Comparison of ENCODE assay signal across 8 mouse cellular contexts in the genomic region with DNA sequence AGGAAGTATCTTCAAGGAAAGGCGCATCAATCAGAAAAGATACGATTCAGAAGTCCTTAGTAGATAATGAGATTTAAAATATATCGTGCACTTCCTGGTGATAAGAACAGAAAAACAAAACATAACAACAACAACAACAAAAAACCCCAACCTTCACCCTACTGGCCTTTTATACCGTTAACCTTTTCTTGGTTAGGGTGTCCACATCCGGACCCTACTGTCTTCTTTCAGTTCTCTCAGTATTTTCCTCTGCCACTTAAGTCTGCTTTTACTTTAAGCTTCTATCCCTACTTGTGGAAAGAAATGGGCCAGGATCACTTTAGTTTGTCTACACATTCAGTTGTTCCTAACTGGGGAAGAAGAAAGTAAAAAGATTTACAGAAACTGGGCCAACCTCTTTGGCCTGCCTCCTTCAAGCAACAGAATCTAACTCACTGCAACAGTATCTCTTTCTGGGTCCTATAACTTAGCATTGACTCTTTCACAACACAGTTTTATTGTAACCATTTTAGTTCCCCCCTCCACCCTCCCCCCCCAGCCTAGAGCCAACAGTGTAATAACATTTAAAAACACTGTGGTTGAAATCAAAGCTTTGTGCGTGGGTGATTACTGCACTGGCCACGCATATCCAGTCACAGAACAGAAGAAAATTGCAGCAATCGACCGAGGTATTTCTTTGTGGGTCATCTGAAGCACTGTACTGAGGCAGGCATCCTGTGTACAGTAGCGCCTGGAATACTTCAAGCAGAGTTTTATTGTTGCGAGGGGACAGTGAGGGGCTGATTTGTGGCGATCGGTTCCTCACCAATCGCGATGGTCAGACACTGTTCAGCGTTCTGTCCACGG. TPM values are rescaled to one million over a fixed set of nuclear protein-coding genes. Genes with fewer than 3 reads are reported as not detected.
DNase-seq lines count a peak whose midpoint lies in the region; ATAC-seq and TF ChIP-seq lines count a peak whose summit lies in the region.

No protein-coding gene starts in this region.

- H3K36me3 ChIP-seq in C2C12 (ENCODE audit: control insufficient read depth, insufficient read depth): no peaks in the 10 kb centered on the region
- H3K36me3 ChIP-seq in liver, embryonic 11.5 days (ENCODE audit: control insufficient read depth, insufficient read depth, low read length): no peaks in the 10 kb centered on the region
- no peaks in the 10 kb centered on the region for H3K36me3 ChIP-seq in stomach, embryonic 15.5 days

- H3K4me3 ChIP-seq in C2C12 (ENCODE audit: insufficient read depth, poor library complexity, severe bottlenecking): peak overlapping the region; percentile 91
- peak overlapping the region; percentile 99 for H3K4me3 ChIP-seq in liver, embryonic 11.5 days (ENCODE audit: low read depth, low read length)
- H3K4me3 ChIP-seq in stomach, embryonic 15.5 days (replicated peaks): peak overlapping the region; percentile 89

- peaks cover 21% of the 10 kb centered on the region for H3K4me1 ChIP-seq in liver, embryonic 11.5 days (replicated peaks; ENCODE audit: control insufficient read depth, insufficient read depth, low read length)
- peaks cover 12% of the 10 kb centered on the region for H3K4me1 ChIP-seq in stomach, embryonic 15.5 days

- H3K9ac ChIP-seq in liver, embryonic 11.5 days (ENCODE audit: low read depth, low read length): peak overlapping the region; percentile 54; the same call in 1 of the 2 replicates
- H3K9ac ChIP-seq in stomach, embryonic 15.5 days: no peak overlapping the region

- no peaks in the 10 kb centered on the region for H3K27me3 ChIP-seq in C2C12 (ENCODE audit: control insufficient read depth, insufficient read depth, insufficient read length)
- H3K27me3 ChIP-seq in liver, embryonic 11.5 days (replicated peaks; ENCODE audit: control insufficient read depth, insufficient read depth, low read length): no peaks in the 10 kb centered on the region
- H3K27me3 ChIP-seq in stomach, embryonic 15.5 days (replicated peaks): no peaks in the 10 kb centered on the region

- H3K79me2 ChIP-seq in C2C12 (ENCODE audit: control insufficient read depth, insufficient read depth): peaks cover 41% of the 10 kb centered on the region

- no peak for DNase-seq in frontal cortex, postnatal 36 days (ENCODE audit: low spot score in 2 of 2)
- peak; percentile 53 for DNase-seq in fibroblast of lung, adult 2 months (ENCODE audit: low read depth)
- DNase-seq in liver, embryonic 11.5 days (ENCODE audit: low spot score): no peak
- DNase-seq in layer of hippocampus, postnatal 14 days (ENCODE audit: low spot score in 2 of 2): no peak
- no peak for DNase-seq in spleen, postnatal 4 days (ENCODE audit: low spot score in 2 of 2)

- peaks cover 37% of the 10 kb centered on the region for H3K79me3 ChIP-seq in C2C12 (ENCODE audit: low read depth)

- 15% methylated on average over 17 of the region's 17 CpGs for WGBS in liver, embryonic 11.5 days
- 24% methylated on average over 17 of the region's 17 CpGs for WGBS in stomach, embryonic 15.5 days

- no peaks in the 10 kb centered on the region for H3K9me3 ChIP-seq in liver, embryonic 11.5 days (ENCODE audit: control insufficient read depth, low read length)
- H3K9me3 ChIP-seq in stomach, embryonic 15.5 days: no peaks in the 10 kb centered on the region

- peak overlapping the region; percentile 95 for H3K27ac ChIP-seq in liver, embryonic 11.5 days (ENCODE audit: low read depth, low read length)
- peak overlapping the region; percentile 60 for H3K27ac ChIP-seq in stomach, embryonic 15.5 days

- H3K4me2 ChIP-seq in liver, embryonic 11.5 days: peak overlapping the region; percentile 87
- peak overlapping the region; percentile 65 for H3K4me2 ChIP-seq in stomach, embryonic 15.5 days

- peak overlapping the region; percentile 71 for H3ac ChIP-seq in C2C12 (ENCODE audit: control insufficient read depth, insufficient read length, low read depth)

- peak; percentile 14; the same call in 1 of the 2 replicates for ATAC-seq in frontal cortex, adult (ENCODE audit: low TSS enrichment)
- ATAC-seq in liver, embryonic 11.5 days (replicated peaks; ENCODE audit: low FRiP score): peak; percentile 68
- no peak; the same call in none of the 2 replicates for ATAC-seq in stomach, embryonic 15.5 days (ENCODE audit: insufficient read depth, low FRiP score, low read depth)

- TF ChIP-seq CTCF in C2C12 (IDR thresholded peaks at IDR 0.05; ENCODE audit: control insufficient read depth, insufficient read depth, insufficient read length): no peak

TF ChIP-seq in C2C12, 6 proteins besides CTCF, POLR2A, EP300 and RAD21:
- TF ChIP-seq CEBPB (IDR thresholded peaks at IDR 0.05; ENCODE audit: low read depth) (no peak), MYOD1 (IDR thresholded peaks at IDR 0.05; ENCODE audit: control insufficient read depth, insufficient read length, low read depth) (no peak), MYOG (IDR thresholded peaks at IDR 0.05; ENCODE audit: control insufficient read depth, extremely low read depth, insufficient read length) (no peak), FOSL1 (IDR thresholded peaks at IDR 0.05; ENCODE audit: insufficient read depth, low read length, poor library complexity, severe bottlenecking) (no peak), USF1 (IDR thresholded peaks at IDR 0.05; ENCODE audit: low read depth) (no peak), MAX (IDR thresholded peaks at IDR 0.05) (no peak)

RNA-seq across cellular contexts. Expression of a gene that starts 0.8 kb away (rescaled TPM):
- polyA plus RNA-seq in C2C12 (2012; fragmentation: generic; extraction: Trizol): 7.4 TPM
- 23.1 and 23.7 TPM in 2 replicates for polyA plus RNA-seq in liver, embryonic 11.5 days (2014; fragmentation: Nextera tagmentation; extraction: Ambion mirVana)
- polyA plus RNA-seq in stomach, embryonic 15.5 days (2015; fragmentation: Nextera tagmentation; extraction: Ambion mirVana): 15.8 and 17.6 TPM in 2 replicates
- total RNA-seq in layer of hippocampus, postnatal 14 days (2021): 100 to 1,000 TPM; 138 to 142 TPM
